Mouse (Mus musculus): Measurements from ENCODE around the gene Ppa2. TPM values are rescaled to one million over a fixed set of nuclear protein-coding genes. Genes with fewer than 3 reads are reported as not detected.

Ppa2 gene
- total RNA-seq, 2 experiments from 2014 or later: 44.9 to 51.5 TPM

- no peak for DNase-seq
- intact Hi-C loops (cut with DNase I): no loop called here
Measured at GRCm38 (mm10) chr3:133328551-133328950, 18.6 kb downstream of the Ppa2 start.

- intact Hi-C loops (cut with DNase I): no loop called here
- DNase-seq: no peak
Measured at GRCm38 (mm10) chr3:133329406-133329805, 19.5 kb downstream of the Ppa2 start.

GRCm38 (mm10) chr3:133331184-133331866 is 21.4 kb downstream of the Ppa2 start:
- intact Hi-C loops (cut with DNase I): no loop called here
- no peak for DNase-seq

GRCm38 (mm10) chr3:133332280-133332679 is 22.4 kb downstream of the Ppa2 start:
- intact Hi-C loops (cut with DNase I): no loop called here
- no peak for DNase-seq

GRCm38 (mm10) chr3:133333267-133334170 is 23.6 kb downstream of the Ppa2 start:
- DNase-seq: no peak
- intact Hi-C loops (cut with DNase I): no loop called here

GRCm38 (mm10) chr3:133334691-133335090 is 24.8 kb downstream of the Ppa2 start:
- intact Hi-C loops (cut with DNase I): no loop called here
- DNase-seq: no peak

GRCm38 (mm10) chr3:133335166-133335565 is 25.3 kb downstream of the Ppa2 start:
- no peak for DNase-seq
- intact Hi-C loops (cut with DNase I): no loop called here

- no peak for DNase-seq
- intact Hi-C loops (cut with DNase I): no loop called here
Measured at GRCm38 (mm10) chr3:133336400-133336799, 26.5 kb downstream of the Ppa2 start.

GRCm38 (mm10) chr3:133338851-133339356 is 29.0 kb downstream of the Ppa2 start:
- intact Hi-C loops (cut with DNase I): no loop called here
- DNase-seq: no peak

GRCm38 (mm10) chr3:133339411-133339823 is 29.5 kb downstream of the Ppa2 start:
- DNase-seq: peak; percentile 70
- intact Hi-C loops (cut with DNase I): no loop called here

GRCm38 (mm10) chr3:133341106-133341505 is 31.2 kb downstream of the Ppa2 start:
- DNase-seq: no peak
- intact Hi-C loops (cut with DNase I): no loop called here

- intact Hi-C loops (cut with DNase I): no loop called here
- DNase-seq: no peak
Measured at GRCm38 (mm10) chr3:133347535-133347934, 37.6 kb downstream of the Ppa2 start.

- no peak for DNase-seq
- intact Hi-C loops (cut with DNase I): no loop called here
Measured at GRCm38 (mm10) chr3:133348847-133349246, 38.9 kb downstream of the Ppa2 start.

- no peak for DNase-seq
- intact Hi-C loops (cut with DNase I): no loop called here
Measured at GRCm38 (mm10) chr3:133357426-133357974, 47.6 kb downstream of the Ppa2 start.

GRCm38 (mm10) chr3:133357977-133358376 is 48.1 kb downstream of the Ppa2 start:
- intact Hi-C loops (cut with DNase I): no loop called here
- no peak for DNase-seq

- intact Hi-C loops (cut with DNase I): no loop called here
- DNase-seq: no peak
Measured at GRCm38 (mm10) chr3:133361406-133361805, 51.5 kb downstream of the Ppa2 start.

- DNase-seq: no peak
- intact Hi-C loops (cut with DNase I): no loop called here
Measured at GRCm38 (mm10) chr3:133364138-133364537, 54.2 kb downstream of the Ppa2 start.

GRCm38 (mm10) chr3:133366096-133366495 is 56.2 kb downstream of the Ppa2 start:
- intact Hi-C loops (cut with DNase I): no loop called here
- no peak for DNase-seq

- intact Hi-C loops (cut with DNase I): no loop called here
- no peak for DNase-seq
Measured at GRCm38 (mm10) chr3:133378174-133378573, 68.3 kb downstream of the Ppa2 start.

GRCm38 (mm10) chr3:133379997-133380396 is 70.1 kb downstream of the Ppa2 start:
- intact Hi-C loops (cut with DNase I): no loop called here
- no peak for DNase-seq

- intact Hi-C loops (cut with DNase I): no loop called here
- no peak for DNase-seq
Measured at GRCm38 (mm10) chr3:133381519-133381918, 71.6 kb downstream of the Ppa2 start.
